ENCODE assay signal across 8 mouse cellular contexts in the genomic region with DNA sequence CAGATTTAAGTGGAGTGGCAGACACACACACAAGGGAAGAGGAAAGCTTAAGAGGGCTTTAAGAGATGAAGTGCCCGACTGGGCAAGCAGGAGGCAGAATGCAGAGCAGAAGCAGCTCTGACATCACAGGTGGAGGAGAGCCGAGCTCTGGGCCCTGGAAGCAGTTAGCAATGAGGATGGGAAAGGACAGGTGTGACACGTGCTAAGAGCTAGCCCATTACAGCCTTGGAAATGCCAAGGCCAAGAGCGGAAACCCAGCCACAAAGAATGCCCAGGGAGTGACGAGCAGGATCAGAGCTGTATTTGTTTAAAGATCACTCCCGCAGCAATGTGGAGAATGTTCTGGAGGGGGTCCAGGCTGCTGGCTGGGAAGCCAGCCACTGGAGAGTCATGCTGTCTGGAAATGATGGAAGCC. TPM values are rescaled to one million over a fixed set of nuclear protein-coding genes. Genes with fewer than 3 reads are reported as not detected.
DNase-seq lines count a peak whose midpoint lies in the region; ATAC-seq lines count a peak whose summit lies in the region.

No protein-coding gene starts in this region.

- H3K4me3 ChIP-seq in lung, embryonic 16.5 days (ENCODE audit: low read length), result peak overlapping the region; percentile 32

- no peaks in the 10 kb centered on the region for H3K27me3 ChIP-seq in lung, embryonic 16.5 days (ENCODE audit: control insufficient read depth, insufficient read depth, low read depth, low read length)

- H3K4me1 ChIP-seq in lung, embryonic 16.5 days (replicated peaks; ENCODE audit: control insufficient read depth, insufficient read depth, low read length), result peaks cover 53% of the 10 kb centered on the region

- peak overlapping the region; percentile 39 for H3K9ac ChIP-seq in lung, embryonic 16.5 days (ENCODE audit: low read length)

- DNase-seq in MN1 (ENCODE audit: low spot score), result peak; percentile 70
- peak; percentile 37 for DNase-seq in brain, embryonic 18.5 days (ENCODE audit: low read depth, low spot score)
- peak; percentile 76 to 81 for DNase-seq in heart, postnatal 36 days
- peak; percentile 73 to 80 for DNase-seq in layer of hippocampus, adult 8-10 months (ENCODE audit: low spot score in 2 of 2)
- peak; percentile 72 for DNase-seq in right cerebral cortex, postnatal 25 days
- no peak for DNase-seq in embryo, embryonic 11 days

- peak overlapping the region; percentile 84 for H3K27ac ChIP-seq in lung, embryonic 16.5 days (ENCODE audit: low read length)

- peak overlapping the region; percentile 56 for H3K4me2 ChIP-seq in lung, embryonic 16.5 days (ENCODE audit: low read depth, low read length)

- intact Hi-C loops in heart, postnatal 36 days (cut with DNase I), result no loop called here

- peak; percentile 76 for ATAC-seq in frontal cortex, adult (ENCODE audit: low TSS enrichment)
- peak; percentile 84 for ATAC-seq in lung, embryonic 16.5 days (ENCODE audit: low read depth)

- no peaks in the 10 kb centered on the region for H3K9me3 ChIP-seq in lung, embryonic 16.5 days (ENCODE audit: control insufficient read depth, low read length)

- WGBS in lung, embryonic 16.5 days, result 5% methylated on average over 6 of the region's 6 CpGs

- H3K36me3 ChIP-seq in lung, embryonic 16.5 days (ENCODE audit: control insufficient read depth, insufficient read depth, low read length), result no peaks in the 10 kb centered on the region

RNA-seq across cellular contexts. Expression of a gene that starts 15.3 kb away (rescaled TPM):
- 10 to 100 TPM; 52.8 to 54.2 TPM for total RNA-seq in heart, postnatal 36 days (2021)
- total RNA-seq in layer of hippocampus, adult 8-10 months (2022), result 10 to 100 TPM; 34.8 to 37.7 (median 36.7) TPM
- polyA plus RNA-seq in lung, embryonic 16.5 days (2015; fragmentation: Nextera tagmentation; extraction: Ambion mirVana), result 65.9 and 70.8 TPM in 2 replicates

RNA-seq across cellular contexts. Expression of a gene that starts 38.3 kb away (rescaled TPM):
- 10 to 100 TPM; 87.5 to 93.7 TPM for total RNA-seq in heart, postnatal 36 days (2021)
- 10 to 100 TPM; 44.8 to 62.1 (median 51.2) TPM for total RNA-seq in layer of hippocampus, adult 8-10 months (2022)
- 123 and 125 TPM in 2 replicates for polyA plus RNA-seq in lung, embryonic 16.5 days (2015; fragmentation: Nextera tagmentation; extraction: Ambion mirVana)
